Mouse (Mus musculus) forebrain, embryonic 12.5 days (tissue): ENCODE data around the gene Adck1. TPM values are rescaled to one million over a fixed set of nuclear protein-coding genes. Genes with fewer than 3 reads are reported as not detected.
A peak's percentile ranks its signal among the peaks of the same experiment; 100 is the strongest.

Source experiments
- ATAC-seq: fragments of 200-750 bp; cut with Nextera tagmentation; 2 replicates; pipeline ENCODE4 v1.8.0; 2017; ENCODE audit warnings: moderate TSS enrichment; ENCODE audit not compliant: low FRiP score
- H3K27ac ChIP-seq: fragments of 300-500 bp; sonication (generic); 2 replicates; pipeline ENCODE4 v1.5.1; 2016; ENCODE audit warnings: mild to moderate bottlenecking
- H3K27me3 ChIP-seq: fragments of 300-500 bp; sonication (generic); 2 replicates; pipeline ENCODE4 v1.6.1; 2016; ENCODE audit warnings: mild to moderate bottlenecking
- H3K36me3 ChIP-seq: fragments of 300-500 bp; sonication (generic); replicated peaks from 2 replicates; pipeline ENCODE4 v1.6.1; 2016; ENCODE audit warnings: mild to moderate bottlenecking
- H3K4me1 ChIP-seq: fragments of 300-500 bp; sonication (generic); 2 replicates; pipeline ENCODE4 v1.6.1; 2016
- H3K4me2 ChIP-seq: fragments of 300-500 bp; sonication (generic); 2 replicates; pipeline ENCODE4 v1.6.1; 2016; ENCODE audit warnings: mild to moderate bottlenecking, moderate library complexity
- H3K4me3 ChIP-seq: fragments of 300-500 bp; sonication (generic); replicated peaks from 2 replicates; pipeline ENCODE4 v1.5.1; 2016; ENCODE audit warnings: mild to moderate bottlenecking
- H3K9ac ChIP-seq: fragments of 300-500 bp; sonication (generic); 2 replicates; pipeline ENCODE4 v1.6.1; 2016; ENCODE audit warnings: mild to moderate bottlenecking
- H3K9me3 ChIP-seq: fragments of 300-500 bp; sonication (generic); 2 replicates; pipeline ENCODE4 v1.6.1; 2016
- WGBS: fragments of 180-500 bp; shearing (Covaris S2); methylation state at CpG from one replicate; pipeline ENCODE4 v1.1.7; 2016; 5-methylcytosine and 5-hydroxymethylcytosine counted together
- polyA plus RNA-seq: library from polyadenylated mRNA; unstranded; fragments of >200 nt; fragmentation: Nextera tagmentation; extraction: Ambion mirVana; gene quantifications from 2 replicates; pipeline ENCODE4 v1.2.1, GENCODE M21; 2016

Adck1 gene
- polyA plus RNA-seq, 1 experiment from 2014 or later = 21.4 TPM

DNA sequence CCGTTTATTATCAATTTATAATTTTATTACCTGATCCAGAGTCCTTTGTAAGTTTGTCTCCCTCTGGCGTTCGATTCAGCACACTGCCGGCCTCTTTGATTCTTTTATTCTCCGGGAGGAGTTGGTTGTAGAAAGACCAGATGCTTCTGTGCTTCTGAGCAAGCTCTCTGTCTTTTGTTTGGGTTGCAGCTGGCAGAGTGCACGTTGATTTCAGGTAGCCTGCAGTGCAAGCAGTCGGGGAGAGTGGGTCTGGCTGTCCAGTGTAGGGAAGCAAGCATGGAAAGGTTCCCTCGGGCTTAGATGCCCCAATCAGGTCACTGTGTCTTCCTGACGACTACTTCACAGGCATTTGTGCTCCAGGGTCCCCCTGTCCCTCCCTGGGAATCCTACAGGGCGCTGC is 16.5 kb downstream of the Adck1 start:
- H3K4me1 ChIP-seq = no peaks in the 10 kb centered on the region
- H3K9ac ChIP-seq = no peak overlapping the region
- no peaks in the 10 kb centered on the region for H3K9me3 ChIP-seq
- H3K4me3 ChIP-seq = no peak overlapping the region
- H3K36me3 ChIP-seq = no peaks in the 10 kb centered on the region
- no peak overlapping the region for H3K4me2 ChIP-seq
- 0 out of 2 replicates have a peak, but pooled peaks have one; percentile 33 for ATAC-seq
- no peaks in the 10 kb centered on the region for H3K27me3 ChIP-seq
- WGBS = 32% methylated on average over 10 of the region's 10 CpGs
- no peak overlapping the region for H3K27ac ChIP-seq

DNA sequence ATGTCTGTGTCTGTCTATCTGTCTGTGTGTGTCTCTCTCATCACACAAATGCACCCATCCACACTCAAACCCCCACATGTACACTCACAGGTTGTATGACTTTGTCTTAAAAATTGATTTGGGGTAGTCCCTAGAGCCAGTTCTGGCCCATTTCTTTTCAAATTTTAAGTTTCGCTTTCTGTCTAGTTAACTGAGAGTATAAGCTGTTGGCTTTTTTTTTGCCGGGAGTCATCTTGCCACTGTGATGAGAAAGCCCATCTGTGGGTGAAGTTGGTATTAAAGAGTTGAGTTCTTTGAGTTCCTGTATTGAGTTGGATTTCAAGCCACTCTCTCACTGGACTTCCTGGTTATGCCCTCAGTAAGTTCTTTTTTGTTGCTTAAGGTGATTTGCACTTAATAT is 17.9 kb downstream of the Adck1 start:
- 99% methylated on average over 2 of the region's 2 CpGs for WGBS
- Histone ChIP-seq H3K4me1 (no peaks in the 10 kb centered on the region), H3K27me3 (no peaks in the 10 kb centered on the region), H3K9ac (no peak overlapping the region), H3K9me3 (no peaks in the 10 kb centered on the region), H3K4me3 (no peak overlapping the region), H3K27ac (no peak overlapping the region), H3K4me2 (no peak overlapping the region), H3K36me3 (no peaks in the 10 kb centered on the region)
- no peak for ATAC-seq

DNA sequence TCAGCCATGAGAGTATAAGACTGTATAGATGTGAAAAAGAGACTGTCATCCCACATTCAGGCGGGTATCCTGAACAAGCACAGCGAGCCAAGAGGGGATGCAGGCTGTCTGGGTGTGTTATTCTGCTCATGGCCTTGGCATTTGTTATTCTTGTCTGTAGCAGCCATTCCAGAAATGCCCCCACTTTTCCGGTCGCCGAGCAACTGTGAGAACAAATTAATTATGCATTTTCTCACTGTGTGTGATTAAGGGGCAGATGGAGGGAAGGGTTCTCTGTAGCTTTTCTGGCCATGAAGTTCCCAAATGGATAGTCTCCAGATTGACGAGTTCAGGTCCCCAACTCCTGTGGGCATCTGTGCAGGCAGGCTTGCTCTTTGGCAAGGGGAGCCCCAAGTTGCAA is 28.5 kb downstream of the Adck1 start:
- 43% methylated on average over 6 of the region's 6 CpGs for WGBS
- Histone ChIP-seq H3K27me3 (no peaks in the 10 kb centered on the region), H3K36me3 (no peaks in the 10 kb centered on the region), H3K9me3 (no peaks in the 10 kb centered on the region), H3K4me3 (no peak overlapping the region), H3K4me2 (no peak overlapping the region), H3K4me1 (peaks cover 7% of the 10 kb centered on the region), H3K27ac (peak overlapping the region; percentile 25; the same call in 1 of the 2 replicates), H3K9ac (no peak overlapping the region)
- peak; percentile 63; the same call in 1 of the 2 replicates for ATAC-seq

DNA sequence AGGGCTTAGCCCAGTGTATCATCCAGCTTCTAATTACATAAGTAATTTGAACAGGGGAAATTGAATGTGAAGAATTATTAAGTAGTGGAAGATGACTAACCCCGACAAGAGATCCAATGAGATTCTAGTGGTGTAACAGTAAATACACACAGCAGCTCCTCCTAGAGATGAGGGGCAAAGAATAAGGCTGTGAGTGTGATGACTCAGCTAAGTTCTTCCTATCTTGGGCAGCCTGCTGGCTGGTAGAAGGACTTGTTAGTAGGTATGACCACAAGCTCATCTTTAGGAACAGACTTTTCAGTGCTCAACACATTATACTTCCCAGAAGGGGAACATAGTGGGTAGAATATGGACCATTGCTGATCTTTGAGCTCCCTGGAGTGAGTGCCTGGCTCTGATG is 38.3 kb downstream of the Adck1 start:
- no peaks in the 10 kb centered on the region for H3K9me3 ChIP-seq
- no peak overlapping the region for H3K9ac ChIP-seq
- no peaks in the 10 kb centered on the region for H3K4me1 ChIP-seq
- ATAC-seq = no peak
- no peak overlapping the region for H3K4me3 ChIP-seq
- WGBS = 87% methylated on average over 1 of the region's 1 CpGs
- no peaks in the 10 kb centered on the region for H3K36me3 ChIP-seq
- H3K27ac ChIP-seq = no peak overlapping the region
- no peak overlapping the region for H3K4me2 ChIP-seq
- H3K27me3 ChIP-seq = no peaks in the 10 kb centered on the region

DNA sequence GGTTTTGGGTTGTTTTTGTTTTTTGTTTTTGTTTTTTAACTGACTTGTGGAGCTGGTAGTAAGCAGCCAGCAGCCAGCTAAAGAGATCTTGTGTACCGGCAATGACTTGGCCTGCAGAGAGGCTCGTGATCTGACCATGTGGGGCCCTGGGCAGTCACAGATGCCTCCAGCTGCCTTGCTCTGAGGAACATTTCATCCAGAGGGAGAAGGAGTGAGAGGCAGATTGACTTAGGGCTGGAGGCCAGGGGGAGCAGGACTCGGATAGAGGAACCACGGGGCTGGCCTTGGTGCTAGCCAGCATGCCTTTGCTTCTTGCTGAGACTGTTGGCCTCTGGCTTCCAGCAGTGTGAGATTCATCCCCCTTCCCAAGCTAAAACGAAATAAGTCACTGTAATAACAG is 43.2 kb downstream of the Adck1 start:
- no peak for ATAC-seq

DNA sequence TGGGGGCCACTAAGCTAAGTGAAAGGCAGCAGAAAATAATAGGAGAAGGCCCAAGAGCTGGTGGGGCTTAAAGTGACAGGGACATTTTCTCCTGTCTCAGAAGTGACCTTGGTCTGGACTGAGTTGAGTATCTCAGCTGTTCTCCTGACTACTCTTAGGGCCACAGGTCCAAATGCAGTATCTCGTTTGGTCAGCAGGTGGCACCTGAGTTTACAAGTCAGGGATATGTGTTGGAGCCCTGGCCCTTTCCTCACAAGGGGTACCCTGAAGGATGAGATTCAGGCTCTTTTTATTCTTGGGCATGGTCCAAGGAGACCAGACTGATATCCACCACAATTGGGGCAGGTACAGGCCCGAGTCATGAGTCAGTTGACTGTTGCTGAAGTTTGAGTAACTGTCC is 44.8 kb downstream of the Adck1 start:
- H3K36me3 ChIP-seq = 0 out of 2 replicates have a peak, but pooled peaks cover 4% of the 10 kb centered on the region
- WGBS = 28% methylated on average over 2 of the region's 2 CpGs
- no peak overlapping the region for H3K9ac ChIP-seq
- no peaks in the 10 kb centered on the region for H3K27me3 ChIP-seq
- peaks cover 6% of the 10 kb centered on the region for H3K4me1 ChIP-seq
- no peaks in the 10 kb centered on the region for H3K9me3 ChIP-seq
- peak; percentile 50; the same call in 1 of the 2 replicates for ATAC-seq
- no peak overlapping the region for H3K27ac ChIP-seq
- no peak overlapping the region for H3K4me2 ChIP-seq
- no peak overlapping the region for H3K4me3 ChIP-seq

More for the DNA sequence above, 43.2 kb downstream of the Adck1 start:
- Histone ChIP-seq H3K4me1 (peaks cover 3% of the 10 kb centered on the region), H3K9me3 (no peaks in the 10 kb centered on the region), H3K27me3 (no peaks in the 10 kb centered on the region), H3K27ac (no peak overlapping the region), H3K4me3 (no peak overlapping the region), H3K9ac (no peak overlapping the region), H3K36me3 (0 out of 2 replicates have a peak, but pooled peaks cover 4% of the 10 kb centered on the region), H3K4me2 (no peak overlapping the region)
- WGBS = 60% methylated on average over 5 of the region's 5 CpGs

DNA sequence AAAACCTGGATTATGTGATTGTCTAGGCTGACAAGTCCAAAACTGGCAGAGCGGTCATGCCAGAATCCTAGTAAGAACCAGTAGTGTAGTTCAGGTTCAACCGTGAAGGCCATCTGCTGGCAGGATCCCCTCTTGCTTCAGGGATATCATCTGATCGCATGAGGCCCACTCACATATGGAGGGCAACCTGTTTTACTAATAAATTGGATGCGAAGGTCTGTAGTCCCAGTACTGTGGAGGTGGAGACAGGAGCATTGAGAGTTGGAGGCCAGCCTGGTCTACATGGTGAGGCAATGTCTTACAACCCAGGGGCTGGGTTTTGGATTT is 47.6 kb downstream of the Adck1 start:
- no peak overlapping the region for H3K9ac ChIP-seq
- 94% methylated on average over 4 of the region's 4 CpGs for WGBS

DNA sequence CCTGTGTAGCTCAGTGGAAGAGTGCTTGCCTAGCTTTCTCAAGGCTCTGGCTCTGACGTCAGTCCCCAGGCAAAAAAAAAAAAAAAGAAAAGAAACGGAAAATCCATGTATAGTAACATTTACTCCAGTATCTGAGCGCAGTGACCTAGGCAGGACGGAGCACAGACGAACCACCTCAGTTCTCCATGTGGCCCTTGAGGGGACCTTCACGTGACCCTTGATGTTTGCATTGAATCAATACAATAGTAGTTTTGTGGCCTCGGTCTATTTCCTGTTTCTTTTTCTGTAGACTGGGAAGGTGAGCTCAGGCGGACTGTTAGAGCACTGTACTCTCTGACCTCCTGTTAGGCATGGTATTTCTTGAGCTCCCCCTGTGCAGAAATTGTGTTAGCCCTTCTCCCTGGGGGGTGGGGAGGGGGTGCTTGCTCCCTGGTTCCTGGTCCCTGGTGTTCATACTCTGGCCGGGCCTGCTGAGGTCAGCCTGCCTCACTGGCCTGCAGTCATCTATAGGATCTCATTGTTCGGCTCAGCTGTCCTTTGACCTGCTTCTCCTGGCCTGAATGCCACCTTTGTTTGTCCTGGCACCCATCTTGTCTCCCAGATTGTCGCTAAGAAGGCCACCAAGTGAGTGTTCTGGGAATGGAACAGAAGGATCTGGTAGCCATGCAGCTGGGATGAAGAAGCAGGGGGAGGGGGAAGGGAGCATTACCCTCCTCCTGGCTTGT is 48.1 kb downstream of the Adck1 start:
- Histone ChIP-seq H3K36me3 (peaks cover 10% of the 10 kb centered on the region; the same call in 1 of the 2 replicates), H3K9ac (no peak overlapping the region), H3K4me2 (no peak overlapping the region), H3K4me3 (no peak overlapping the region), H3K9me3 (0 out of 2 replicates have a peak, but pooled peaks cover 2% of the 10 kb centered on the region), H3K27me3 (no peaks in the 10 kb centered on the region), H3K27ac (no peak overlapping the region), H3K4me1 (peaks cover 6% of the 10 kb centered on the region)
- peak; percentile 22; the same call in 1 of the 2 replicates for ATAC-seq
- WGBS = 58% methylated on average over 11 of the region's 11 CpGs

More for the DNA sequence above, 47.6 kb downstream of the Adck1 start:
- H3K27ac ChIP-seq = no peak overlapping the region
- no peaks in the 10 kb centered on the region for H3K27me3 ChIP-seq
- H3K9me3 ChIP-seq = 0 out of 2 replicates have a peak, but pooled peaks cover 2% of the 10 kb centered on the region
- H3K36me3 ChIP-seq = peaks cover 10% of the 10 kb centered on the region; the same call in 1 of the 2 replicates
- no peak overlapping the region for H3K4me2 ChIP-seq
- no peak for ATAC-seq
- no peak overlapping the region for H3K4me3 ChIP-seq
- H3K4me1 ChIP-seq = peaks cover 6% of the 10 kb centered on the region

DNA sequence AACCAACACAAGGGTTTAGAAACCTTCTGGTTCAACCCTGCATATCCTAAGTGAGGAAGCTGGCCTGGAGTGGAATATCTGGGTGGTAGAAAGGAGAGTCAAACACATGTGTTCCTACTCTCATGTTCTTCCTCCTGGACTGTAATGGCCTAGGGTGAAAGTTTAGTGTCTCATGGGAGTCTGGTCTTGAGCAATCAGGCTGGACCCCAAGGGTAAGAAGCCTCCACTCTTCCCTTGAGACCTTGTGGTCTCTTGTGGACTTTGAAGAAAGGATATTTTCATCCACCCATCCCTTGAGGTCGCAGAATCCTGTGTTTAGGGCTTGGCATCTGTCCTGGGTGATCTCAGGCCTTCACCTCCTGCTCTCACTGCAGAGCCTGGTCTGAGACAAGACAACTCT is 52.9 kb downstream of the Adck1 start:
- Histone ChIP-seq H3K36me3 (peaks cover 6% of the 10 kb centered on the region; the same call in 1 of the 2 replicates), H3K4me2 (no peak overlapping the region), H3K4me1 (peaks cover 6% of the 10 kb centered on the region), H3K9ac (no peak overlapping the region), H3K27me3 (no peaks in the 10 kb centered on the region), H3K27ac (no peak overlapping the region), H3K9me3 (0 out of 2 replicates have a peak, but pooled peaks cover 2% of the 10 kb centered on the region), H3K4me3 (no peak overlapping the region)
- ATAC-seq = no peak
- WGBS = 90% methylated on average over 1 of the region's 1 CpGs

DNA sequence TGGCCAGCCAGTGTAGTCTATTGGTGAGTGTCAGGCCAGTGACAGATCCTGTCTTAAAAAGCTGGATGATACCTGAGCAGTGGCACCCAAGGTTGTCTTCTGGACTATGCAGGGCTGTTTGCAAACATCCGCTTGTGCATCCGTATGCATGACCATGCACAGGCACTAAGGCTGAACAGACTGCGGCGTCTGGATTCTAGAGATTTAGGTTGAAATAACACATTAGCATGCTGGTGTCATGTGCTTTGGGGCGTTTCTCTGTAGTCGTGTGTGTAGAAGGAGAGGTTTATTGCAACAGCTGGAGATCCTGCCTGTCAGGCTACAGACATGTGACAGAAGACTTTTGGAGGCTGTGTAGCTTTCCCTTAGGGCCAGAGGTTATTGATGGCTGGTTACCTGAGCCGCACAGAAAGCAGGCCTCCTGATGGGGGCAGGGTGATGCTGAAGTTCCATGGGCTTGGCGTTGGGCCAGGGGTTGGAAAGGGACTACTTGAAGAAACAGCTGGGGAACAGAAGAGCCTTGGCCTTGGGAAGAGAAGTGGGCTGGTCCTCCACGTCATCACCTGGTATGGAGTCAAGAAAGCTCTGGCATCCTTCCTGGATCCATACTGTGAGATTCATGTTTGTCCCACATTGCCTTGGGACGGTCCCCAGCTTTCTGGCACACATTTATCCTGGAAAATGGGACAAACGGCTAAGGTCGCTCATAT is 59.7 kb downstream of the Adck1 start:
- no peak for ATAC-seq

DNA sequence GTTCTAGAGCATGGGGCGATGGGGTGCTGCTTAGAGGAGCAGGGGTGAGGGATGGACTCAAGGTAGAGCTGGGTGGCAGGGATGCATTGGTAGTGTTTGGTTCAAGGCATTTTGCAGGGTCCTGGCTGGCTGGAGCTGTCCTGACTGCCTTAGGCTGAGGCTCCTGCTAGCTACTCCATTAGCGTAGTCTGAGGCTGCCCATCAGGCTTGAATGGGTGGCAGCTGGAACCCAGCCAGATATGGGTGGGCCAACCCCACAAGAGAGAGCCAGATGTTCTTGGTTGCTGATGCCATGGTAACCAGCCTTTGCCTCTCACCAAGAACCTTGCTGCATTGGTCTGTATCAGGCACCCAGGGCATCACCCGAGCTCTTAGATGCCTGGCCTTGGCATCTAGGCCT is 66.6 kb downstream of the Adck1 start:
- ATAC-seq = no peak
- Histone ChIP-seq H3K27ac (no peak overlapping the region), H3K9ac (no peak overlapping the region), H3K9me3 (no peaks in the 10 kb centered on the region), H3K36me3 (peaks cover 4% of the 10 kb centered on the region; the same call in 1 of the 2 replicates), H3K27me3 (no peaks in the 10 kb centered on the region), H3K4me2 (no peak overlapping the region), H3K4me1 (peaks cover 3% of the 10 kb centered on the region; the same call in 1 of the 2 replicates), H3K4me3 (no peak overlapping the region)
- WGBS = 86% methylated on average over 3 of the region's 3 CpGs

More for the DNA sequence above, 59.7 kb downstream of the Adck1 start:
- no peaks in the 10 kb centered on the region for H3K9me3 ChIP-seq
- no peaks in the 10 kb centered on the region for H3K27me3 ChIP-seq
- H3K4me3 ChIP-seq = no peak overlapping the region
- WGBS = 81% methylated on average over 12 of the region's 12 CpGs
- no peak overlapping the region for H3K9ac ChIP-seq
- H3K36me3 ChIP-seq = no peaks in the 10 kb centered on the region
- peaks cover 5% of the 10 kb centered on the region; the same call in 1 of the 2 replicates for H3K4me1 ChIP-seq
- H3K27ac ChIP-seq = no peak overlapping the region
- H3K4me2 ChIP-seq = no peak overlapping the region

DNA sequence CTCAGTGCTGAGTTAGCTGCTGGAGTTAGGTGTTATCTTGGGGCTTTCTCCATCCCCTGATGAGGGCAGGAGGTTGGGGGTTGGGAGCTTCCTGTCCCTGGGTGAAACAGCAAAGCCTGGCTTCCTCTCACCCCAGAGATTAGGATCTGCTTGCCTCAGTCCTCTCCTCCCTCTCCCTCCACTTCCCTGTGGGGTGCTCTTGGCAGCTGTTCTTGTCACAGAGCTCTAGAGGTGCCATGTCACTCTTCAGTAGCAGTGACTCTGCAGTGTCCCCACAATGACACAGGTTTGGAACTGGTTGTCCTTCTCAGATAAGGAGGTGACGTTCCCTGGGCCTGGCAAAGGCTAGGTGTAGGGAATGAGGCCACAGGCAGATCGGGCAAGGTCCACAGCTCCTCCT is 68.4 kb downstream of the Adck1 start:
- 94% methylated on average over 2 of the region's 2 CpGs for WGBS
- H3K4me1 ChIP-seq = peaks cover 3% of the 10 kb centered on the region; the same call in 1 of the 2 replicates
- H3K27me3 ChIP-seq = no peaks in the 10 kb centered on the region
- no peak overlapping the region for H3K4me3 ChIP-seq
- peaks cover 4% of the 10 kb centered on the region; the same call in 1 of the 2 replicates for H3K36me3 ChIP-seq
- H3K9me3 ChIP-seq = no peaks in the 10 kb centered on the region
- no peak overlapping the region for H3K9ac ChIP-seq
- no peak for ATAC-seq
- no peak overlapping the region for H3K27ac ChIP-seq
- H3K4me2 ChIP-seq = no peak overlapping the region
